Mouse (Mus musculus) left cerebral cortex, postnatal 14 days (tissue): ENCODE measurements around the gene Pla2g7. TPM values are rescaled to one million over a fixed set of nuclear protein-coding genes. Genes with fewer than 3 reads are reported as not detected.
"Not testable (repeated sequence)": the region's sequence is repeated elsewhere in the genome, so short reads cannot be mapped to it uniquely, and the experiment has no call there.

ENCODE experiments used
- DNase-seq, 2 experiments: peaks; one replicate each; pipeline ENCODE4 v3.0.0; 2021 to 2022; ENCODE audit warnings: low spot score in 2 of 2, mixed read lengths in 1 of 2
- intact Hi-C: fragments of 180-260 bp; cut with DNase I; formaldehyde crosslinking; loops from one replicate; pipeline ENCODE4 v1.15.1; 2025
- long read RNA-seq, 2 experiments: library from polyadenylated mRNA; stranded (forward); transcript quantifications; one replicate each; pipeline ENCODE4 v2.0.0; 2021
- total RNA-seq, 2 experiments: library from RNA; stranded (reverse); gene quantifications; 2 replicates each; pipeline ENCODE4 v1.2.3; 2021

The Pla2g7 gene
- total RNA-seq, result 10 to 100 TPM; 60.4 to 65.9 TPM
- long read RNA-seq, experiment 1, transcript Pla2g7-201 (12 exons, 2,097 nt), result major isoform, 122 of 132 reads
- long read RNA-seq, experiment 1, partial matches to known transcripts, result 4 of 132 reads
- long read RNA-seq, experiment 1, other reads (novel, unspliced or antisense), result 6 of 132 reads
- long read RNA-seq, experiment 2, transcript Pla2g7-201 (12 exons, 2,097 nt), result major isoform, 73 of 78 reads
- long read RNA-seq, experiment 2, partial matches to known transcripts, result 0 of 78 reads
- long read RNA-seq, experiment 2, other reads (novel, unspliced or antisense), result 5 of 78 reads

- intact Hi-C loops, result no loop called here
- peak; percentile 41 to 57 for DNase-seq
These were observed at the start of gene Pla2g7 for GRCm38 (mm10) chr17:43567992-43568888. Gene Pla2g7, plus strand, starts transcription at chr17:43568098.

- DNase-seq, result peak; percentile 36 to 77
- intact Hi-C loops, result loop anchor here (2.0 kb wide), 2 partner anchors 92 to 254 kb away; no protein-coding TSS in a partner anchor
These were observed 49.1 kb upstream of the Pla2g7 start for GRCm38 (mm10) chr17:43518644-43519409.

- intact Hi-C loops, result no loop called here
- no peak for DNase-seq
These were observed 47.7 kb upstream of the Pla2g7 start for GRCm38 (mm10) chr17:43520166-43520565.

- DNase-seq, result peak; percentile 9 to 14
- intact Hi-C loops, result no loop called here
These were observed 37.4 kb upstream of the Pla2g7 start for GRCm38 (mm10) chr17:43530507-43530906.

GRCm38 (mm10) chr17:43531192-43531591, 36.7 kb upstream of the Pla2g7 start:
- DNase-seq, result no peak
- intact Hi-C loops, result no loop called here

GRCm38 (mm10) chr17:43534362-43535222, 33.3 kb upstream of the Pla2g7 start:
- peak; percentile 13 to 30 for DNase-seq
- intact Hi-C loops, result no loop called here

GRCm38 (mm10) chr17:43536841-43537240, 31.1 kb upstream of the Pla2g7 start:
- intact Hi-C loops, result not testable (repeated sequence)

GRCm38 (mm10) chr17:43538767-43539166, 29.1 kb upstream of the Pla2g7 start:
- intact Hi-C loops, result no loop called here

More at GRCm38 (mm10) chr17:43536841-43537240, 31.1 kb upstream of the Pla2g7 start:
- not testable (repeated sequence) for DNase-seq

GRCm38 (mm10) chr17:43543539-43543938, 24.4 kb upstream of the Pla2g7 start, which contains the start of gene Ankrd66:
Gene Ankrd66, minus strand, starts transcription at chr17:43543639.
- no peak for DNase-seq
- intact Hi-C loops, result no loop called here

More at GRCm38 (mm10) chr17:43538767-43539166, 29.1 kb upstream of the Pla2g7 start:
- no peak for DNase-seq

- DNase-seq, result no peak
- intact Hi-C loops, result no loop called here
These were observed 23.9 kb upstream of the Pla2g7 start for GRCm38 (mm10) chr17:43544040-43544439.

GRCm38 (mm10) chr17:43551122-43551630, 16.7 kb upstream of the Pla2g7 start:
- intact Hi-C loops, result no loop called here

GRCm38 (mm10) chr17:43554516-43555403, 13.1 kb upstream of the Pla2g7 start:
- intact Hi-C loops, result no loop called here
- no peak for DNase-seq

More at GRCm38 (mm10) chr17:43551122-43551630, 16.7 kb upstream of the Pla2g7 start:
- DNase-seq, result no peak

GRCm38 (mm10) chr17:43557104-43557503, 10.8 kb upstream of the Pla2g7 start:
- intact Hi-C loops, result no loop called here
- DNase-seq, result no peak

- intact Hi-C loops, result no loop called here
- DNase-seq, result peak; percentile 44 to 58
These were observed 10.3 kb upstream of the Pla2g7 start for GRCm38 (mm10) chr17:43557541-43558090.

GRCm38 (mm10) chr17:43558678-43559077, 9.2 kb upstream of the Pla2g7 start:
- DNase-seq, result no peak
- intact Hi-C loops, result no loop called here

- intact Hi-C loops, result no loop called here
These were observed 4.5 kb upstream of the Pla2g7 start for GRCm38 (mm10) chr17:43563192-43563987.

More at GRCm38 (mm10) chr17:43563192-43563987, 4.5 kb upstream of the Pla2g7 start:
- no peak for DNase-seq
